8 mouse cellular contexts compared by ENCODE assay signal in the genomic region with DNA sequence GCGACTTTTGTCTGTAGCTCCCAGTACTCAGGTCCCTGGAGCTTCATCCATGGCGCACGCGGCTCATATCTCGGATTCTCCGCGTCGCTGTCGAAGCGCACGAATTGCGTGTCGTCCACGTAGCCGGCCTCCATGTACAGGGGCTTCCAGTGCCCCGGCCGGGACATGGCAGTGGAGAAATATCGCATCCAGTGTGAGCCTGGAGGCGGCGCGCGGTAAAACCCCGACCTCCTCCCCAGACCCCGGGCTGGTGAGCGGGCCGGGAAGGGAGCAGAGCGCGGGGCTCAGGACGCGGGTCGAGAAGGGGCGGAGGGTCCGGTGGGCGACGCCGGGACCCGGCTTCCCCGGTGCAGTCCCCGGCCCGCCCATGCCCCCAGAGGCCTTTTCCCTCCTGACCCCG. TPM values are rescaled to one million over a fixed set of nuclear protein-coding genes. Genes with fewer than 3 reads are reported as not detected.
DNase-seq lines count a peak whose midpoint lies in the region; ATAC-seq lines count a peak whose summit lies in the region.

No protein-coding gene starts in this region.

- H3K4me3 ChIP-seq in heart, embryonic 14.5 days (ENCODE audit: control insufficient read depth in 1 of 2, insufficient read depth in 1 of 2, low read depth in 1 of 2, low read length in 2 of 2), result peak overlapping the region; percentile 40 to 42
- H3K4me3 ChIP-seq in hindbrain, embryonic 12.5 days, result peak overlapping the region; percentile 31
- H3K4me3 ChIP-seq in midbrain, embryonic 10.5 days, result peak overlapping the region; percentile 52

- H3K4me2 ChIP-seq in heart, embryonic 14.5 days (ENCODE audit: low read length), result peak overlapping the region; percentile 75
- H3K4me2 ChIP-seq in hindbrain, embryonic 12.5 days (replicated peaks), result peak overlapping the region; percentile 52

- no peaks in the 10 kb centered on the region for H3K9me3 ChIP-seq in heart, embryonic 14.5 days (ENCODE audit: control insufficient read depth, low read length)
- no peaks in the 10 kb centered on the region for H3K9me3 ChIP-seq in hindbrain, embryonic 12.5 days (replicated peaks)
- H3K9me3 ChIP-seq in midbrain, embryonic 10.5 days (replicated peaks), result no peaks in the 10 kb centered on the region

- H3K4me1 ChIP-seq in heart, embryonic 14.5 days (ENCODE audit: control insufficient read depth in 2 of 2, insufficient read depth in 2 of 2, low read length in 2 of 2), result peaks cover 0 to 4% of the 10 kb centered on the region in 2 experiments; a peak in 3 of 4 replicates
- peaks cover 11% of the 10 kb centered on the region for H3K4me1 ChIP-seq in hindbrain, embryonic 12.5 days
- H3K4me1 ChIP-seq in midbrain, embryonic 10.5 days, result peaks cover 11% of the 10 kb centered on the region

- no peak for ATAC-seq in heart, embryonic 14.5 days (ENCODE audit: insufficient number of reproducible peaks, insufficient read depth, low FRiP score, low read depth)
- no peak for ATAC-seq in hindbrain, embryonic 12.5 days (ENCODE audit: low FRiP score)

- peak overlapping the region; percentile 32; the same call in 1 of the 2 replicates for H3K9ac ChIP-seq in heart, embryonic 14.5 days (ENCODE audit: low read length)
- 0 out of 2 replicates have a peak overlapping the region, but pooled peaks have one; percentile 32 for H3K9ac ChIP-seq in hindbrain, embryonic 12.5 days

- peaks cover 67% of the 10 kb centered on the region for H3K27me3 ChIP-seq in heart, embryonic 14.5 days (ENCODE audit: control insufficient read depth, insufficient read depth, low read length)
- H3K27me3 ChIP-seq in hindbrain, embryonic 12.5 days, result peaks cover 69% of the 10 kb centered on the region
- H3K27me3 ChIP-seq in midbrain, embryonic 10.5 days (ENCODE audit: low read depth, poor library complexity, severe bottlenecking), result peaks cover 84% of the 10 kb centered on the region

- DNase-seq in heart, postnatal 25 days (ENCODE audit: low spot score), result no peak
- DNase-seq in brain, adult 2 months (ENCODE audit: low read depth, low spot score), result peak; percentile 3
- peak; percentile 50 for DNase-seq in midbrain, embryonic 10.5 days (ENCODE audit: low spot score)
- no peak for DNase-seq in gastrocnemius, adult 18-20 months (ENCODE audit: low spot score)
- DNase-seq in adrenal gland, postnatal 4 days (ENCODE audit: low spot score in 2 of 2), result no peak
- DNase-seq in layer of hippocampus, postnatal 14 days (ENCODE audit: low spot score in 2 of 2), result no peak

- H3K36me3 ChIP-seq in heart, embryonic 14.5 days (ENCODE audit: control insufficient read depth, insufficient read depth, low read length), result no peaks in the 10 kb centered on the region
- H3K36me3 ChIP-seq in hindbrain, embryonic 12.5 days, result no peaks in the 10 kb centered on the region
- H3K36me3 ChIP-seq in midbrain, embryonic 10.5 days, result no peaks in the 10 kb centered on the region

- intact Hi-C loops in heart, postnatal 25 days (cut with DNase I), result no loop called here

- WGBS in heart, embryonic 14.5 days, result 1% methylated on average over 40 of the region's 41 CpGs
- WGBS in hindbrain, embryonic 12.5 days, result under 1% methylated on average over 30 of the region's 41 CpGs
- 1% methylated on average over 41 of the region's 41 CpGs for WGBS in midbrain, embryonic 10.5 days

- H3K27ac ChIP-seq in heart, embryonic 14.5 days (replicated peaks in 1 of 2; ENCODE audit: control insufficient read depth in 1 of 2, insufficient read depth in 1 of 2, low read depth in 2 of 2, low read length in 2 of 2), result no peak overlapping the region
- H3K27ac ChIP-seq in hindbrain, embryonic 12.5 days, result no peak overlapping the region
- no peak overlapping the region for H3K27ac ChIP-seq in midbrain, embryonic 10.5 days (replicated peaks)

RNA-seq across cellular contexts. Expression of a gene that starts 15.8 kb away (rescaled TPM):
- polyA plus RNA-seq in heart, embryonic 14.5 days (2014; fragmentation: Nextera tagmentation; extraction: Ambion mirVana), result not detected in 2 replicates
- not detected for total RNA-seq in heart, postnatal 25 days (2021)
- polyA plus RNA-seq in hindbrain, embryonic 12.5 days (2016; fragmentation: Nextera tagmentation; extraction: Ambion mirVana), result not detected in 2 replicates
- not detected in 2 replicates for polyA plus RNA-seq in midbrain, embryonic 10.5 days (2016; fragmentation: Nextera tagmentation; extraction: Ambion mirVana)
- total RNA-seq in gastrocnemius, adult 18-20 months (2021), result not detected
- total RNA-seq in adrenal gland, postnatal 4 days (2021), result not detected
- not detected for total RNA-seq in layer of hippocampus, postnatal 14 days (2021)

RNA-seq across cellular contexts. Expression of a gene that starts 37.5 kb away (rescaled TPM):
- not detected in 2 replicates for polyA plus RNA-seq in heart, embryonic 14.5 days (2014; fragmentation: Nextera tagmentation; extraction: Ambion mirVana)
- total RNA-seq in heart, postnatal 25 days (2021), result not detected
- polyA plus RNA-seq in hindbrain, embryonic 12.5 days (2016; fragmentation: Nextera tagmentation; extraction: Ambion mirVana), result not detected in 2 replicates
- polyA plus RNA-seq in midbrain, embryonic 10.5 days (2016; fragmentation: Nextera tagmentation; extraction: Ambion mirVana), result 0.22 TPM in 1 of 2 replicates, not detected in the other
- total RNA-seq in gastrocnemius, adult 18-20 months (2021), result not detected
- total RNA-seq in adrenal gland, postnatal 4 days (2021), result under 1 TPM in 1 of 2 experiments, not detected in 1; 0.50 TPM
- not detected for total RNA-seq in layer of hippocampus, postnatal 14 days (2021)

RNA-seq across cellular contexts. Expression of a gene that starts 52.0 kb away (rescaled TPM):
- polyA plus RNA-seq in heart, embryonic 14.5 days (2014; fragmentation: Nextera tagmentation; extraction: Ambion mirVana), result 108 and 111 TPM in 2 replicates
- 10 to 100 TPM; 35.9 to 36.8 TPM for total RNA-seq in heart, postnatal 25 days (2021)
- polyA plus RNA-seq in hindbrain, embryonic 12.5 days (2016; fragmentation: Nextera tagmentation; extraction: Ambion mirVana), result 75.5 and 89.2 TPM in 2 replicates
- 94.2 and 94.9 TPM in 2 replicates for polyA plus RNA-seq in midbrain, embryonic 10.5 days (2016; fragmentation: Nextera tagmentation; extraction: Ambion mirVana)
- 10 to 100 TPM; 36.5 to 44.5 TPM for total RNA-seq in gastrocnemius, adult 18-20 months (2021)
- total RNA-seq in adrenal gland, postnatal 4 days (2021), result 10 to 100 TPM; 41.5 to 45.2 TPM
- total RNA-seq in layer of hippocampus, postnatal 14 days (2021), result 10 to 100 TPM; 44.0 to 47.0 TPM

Comparison
In these comparisons a context has a peak if more than half of its experiments do, and no peak if none do; other contexts are left out.
1. DNase-seq: peak in brain, adult 2 months (single experiment) and midbrain, embryonic 10.5 days (single experiment); none in heart, postnatal 25 days (single experiment), gastrocnemius, adult 18-20 months (single experiment), adrenal gland, postnatal 4 days (0 of 2) and layer of hippocampus, postnatal 14 days (0 of 2).
2. Peak in every context shown above with its lines, with median percentiles within 50 percentile points of each other: H3K4me3 ChIP-seq.